Mouse (Mus musculus): ENCODE data around the gene Msrb1. TPM values are rescaled to one million over a fixed set of nuclear protein-coding genes. Genes with fewer than 3 reads are reported as not detected.
A peak's percentile ranks its signal among the peaks of the same experiment; 100 is the strongest.

The Msrb1 gene
- polyA plus RNA-seq, 1 experiment from 2014 or later: 27.2 TPM

- Histone ChIP-seq H3K27ac (ENCODE audit: low read depth, low read length) (no peak overlapping the region), H3K9ac (ENCODE audit: low read length) (no peak overlapping the region), H3K4me1 (ENCODE audit: control insufficient read depth, insufficient read depth, low read length) (no peaks in the 10 kb centered on the region), H3K9me3 (ENCODE audit: control insufficient read depth, low read length) (no peaks in the 10 kb centered on the region), H3K4me3 (ENCODE audit: low read depth, low read length) (no peak overlapping the region), H3K4me2 (ENCODE audit: low read depth) (no peak overlapping the region), H3K27me3 (ENCODE audit: control insufficient read depth, insufficient read depth, low read length) (no peaks in the 10 kb centered on the region), H3K36me3 (ENCODE audit: control insufficient read depth, insufficient read depth, low read length) (no peaks in the 10 kb centered on the region)
- 77% methylated on average over 12 of the region's 12 CpGs for WGBS
- DNase-seq (ENCODE audit: low spot score): no peak
- ATAC-seq (ENCODE audit: insufficient read depth, low FRiP score, low TSS enrichment): no peak
These were observed 4.1 kb upstream of the Msrb1 start for GRCm38 (mm10) chr17:24732233-24732935.

DNA sequence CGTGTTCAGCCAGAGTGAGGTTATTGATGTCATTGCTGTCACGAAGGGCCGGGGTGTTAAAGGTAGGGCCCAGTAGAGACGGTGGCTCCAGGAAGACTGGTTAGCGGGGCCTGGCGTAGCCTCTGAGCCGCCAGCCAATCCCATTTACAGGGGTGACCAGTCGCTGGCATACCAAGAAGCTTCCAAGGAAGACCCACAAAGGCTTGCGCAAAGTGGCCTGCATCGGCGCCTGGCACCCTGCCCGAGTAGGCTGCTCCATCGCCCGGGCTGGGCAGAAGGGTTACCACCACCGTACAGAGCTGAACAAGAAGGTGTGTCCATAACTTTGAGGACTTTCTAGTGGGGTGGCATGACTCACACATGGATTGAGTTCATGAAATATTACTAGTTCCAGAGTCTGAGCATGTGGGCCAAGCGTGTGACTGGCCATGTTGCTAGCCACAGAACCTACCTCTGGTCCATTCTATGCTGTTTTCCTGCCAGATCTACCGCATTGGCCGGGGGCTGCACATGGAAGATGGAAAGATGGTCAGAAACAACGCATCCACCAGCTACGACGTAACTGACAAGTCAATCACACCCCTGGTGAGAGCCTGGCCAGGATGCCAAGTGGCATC lies 2.9 kb upstream of the Msrb1 start:
- 85% methylated on average over 21 of the region's 21 CpGs for WGBS
- no peak overlapping the region for H3K9ac ChIP-seq (ENCODE audit: low read length)
- no peaks in the 10 kb centered on the region for H3K27me3 ChIP-seq (ENCODE audit: control insufficient read depth, insufficient read depth, low read length)
- H3K36me3 ChIP-seq (ENCODE audit: control insufficient read depth, insufficient read depth, low read length): no peaks in the 10 kb centered on the region
- DNase-seq (ENCODE audit: low spot score) (no peak), ATAC-seq (ENCODE audit: insufficient read depth, low FRiP score, low TSS enrichment) (no peak)
- H3K27ac ChIP-seq (ENCODE audit: low read depth, low read length): no peak overlapping the region
- H3K4me3 ChIP-seq (ENCODE audit: low read depth, low read length): no peak overlapping the region
- no peak overlapping the region for H3K4me2 ChIP-seq (ENCODE audit: low read depth)
- no peaks in the 10 kb centered on the region for H3K9me3 ChIP-seq (ENCODE audit: control insufficient read depth, low read length)
- no peaks in the 10 kb centered on the region for H3K4me1 ChIP-seq (ENCODE audit: control insufficient read depth, insufficient read depth, low read length)

- no peaks in the 10 kb centered on the region for H3K27me3 ChIP-seq (ENCODE audit: control insufficient read depth, insufficient read depth, low read length)
- no peak overlapping the region for H3K27ac ChIP-seq (ENCODE audit: low read depth, low read length)
- DNase-seq (ENCODE audit: low spot score): no peak
These were observed 1.9 kb upstream of the Msrb1 start for GRCm38 (mm10) chr17:24734513-24734912.

DNA sequence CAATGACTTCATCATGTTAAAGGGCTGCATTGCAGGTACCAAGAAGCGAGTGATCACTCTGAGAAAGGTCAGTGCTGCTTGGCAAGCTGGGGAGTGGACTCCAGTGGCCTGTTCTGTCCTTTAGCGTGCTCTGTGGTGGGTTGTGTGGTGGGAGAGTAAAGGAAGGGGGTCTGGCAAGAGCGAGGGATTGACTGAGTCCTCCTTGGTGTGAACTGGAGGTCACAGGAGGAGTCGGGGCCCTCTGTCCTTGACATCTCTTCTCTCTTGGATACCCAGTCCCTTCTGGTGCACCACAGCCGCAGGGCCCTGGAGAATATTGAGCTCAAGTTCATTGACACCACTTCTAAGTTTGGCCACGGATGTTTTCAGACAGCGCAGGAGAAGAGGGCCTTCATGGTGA lies 996 bp upstream of the Msrb1 start:
- no peak overlapping the region for H3K27ac ChIP-seq (ENCODE audit: low read depth, low read length)
- no peak for ATAC-seq (ENCODE audit: insufficient read depth, low FRiP score, low TSS enrichment)
- H3K4me3 ChIP-seq (ENCODE audit: low read depth, low read length): no peak overlapping the region
- no peaks in the 10 kb centered on the region for H3K4me1 ChIP-seq (ENCODE audit: control insufficient read depth, insufficient read depth, low read length)
- H3K36me3 ChIP-seq (ENCODE audit: control insufficient read depth, insufficient read depth, low read length): no peaks in the 10 kb centered on the region
- 89% methylated on average over 7 of the region's 7 CpGs for WGBS
- no peak for DNase-seq (ENCODE audit: low spot score)
- no peak overlapping the region for H3K9ac ChIP-seq (ENCODE audit: low read length)
- H3K27me3 ChIP-seq (ENCODE audit: control insufficient read depth, insufficient read depth, low read length): no peaks in the 10 kb centered on the region
- H3K4me2 ChIP-seq (ENCODE audit: low read depth): no peak overlapping the region
- no peaks in the 10 kb centered on the region for H3K9me3 ChIP-seq (ENCODE audit: control insufficient read depth, low read length)

More at GRCm38 (mm10) chr17:24734513-24734912, 1.9 kb upstream of the Msrb1 start:
- no peak for ATAC-seq (ENCODE audit: insufficient read depth, low FRiP score, low TSS enrichment)
- Histone ChIP-seq H3K4me1 (ENCODE audit: control insufficient read depth, insufficient read depth, low read length) (no peaks in the 10 kb centered on the region), H3K4me3 (ENCODE audit: low read depth, low read length) (no peak overlapping the region), H3K36me3 (ENCODE audit: control insufficient read depth, insufficient read depth, low read length) (no peaks in the 10 kb centered on the region), H3K9me3 (ENCODE audit: control insufficient read depth, low read length) (no peaks in the 10 kb centered on the region), H3K9ac (ENCODE audit: low read length) (no peak overlapping the region), H3K4me2 (ENCODE audit: low read depth) (no peak overlapping the region)
- WGBS: 84% methylated on average over 1 of the region's 1 CpGs

- H3K4me2 ChIP-seq (ENCODE audit: low read depth): peak overlapping the region; percentile 90
- DNase-seq (ENCODE audit: low spot score): no peak
- H3K9me3 ChIP-seq (ENCODE audit: control insufficient read depth, low read length): no peaks in the 10 kb centered on the region
- H3K36me3 ChIP-seq (ENCODE audit: control insufficient read depth, insufficient read depth, low read length): no peaks in the 10 kb centered on the region
- 28% methylated on average over 8 of the region's 8 CpGs for WGBS
- H3K27me3 ChIP-seq (ENCODE audit: control insufficient read depth, insufficient read depth, low read length): no peaks in the 10 kb centered on the region
- no peaks in the 10 kb centered on the region for H3K4me1 ChIP-seq (ENCODE audit: control insufficient read depth, insufficient read depth, low read length)
- ATAC-seq (ENCODE audit: insufficient read depth, low FRiP score, low TSS enrichment): no peak
- peak overlapping the region; percentile 59 for H3K4me3 ChIP-seq (ENCODE audit: low read depth, low read length)
- H3K9ac ChIP-seq (ENCODE audit: low read length): peak overlapping the region; percentile 57; the same call in 1 of the 2 replicates
- H3K27ac ChIP-seq (ENCODE audit: low read depth, low read length): no peak overlapping the region
These were observed 831 bp downstream of the Msrb1 start for GRCm38 (mm10) chr17:24737135-24737810.

DNA sequence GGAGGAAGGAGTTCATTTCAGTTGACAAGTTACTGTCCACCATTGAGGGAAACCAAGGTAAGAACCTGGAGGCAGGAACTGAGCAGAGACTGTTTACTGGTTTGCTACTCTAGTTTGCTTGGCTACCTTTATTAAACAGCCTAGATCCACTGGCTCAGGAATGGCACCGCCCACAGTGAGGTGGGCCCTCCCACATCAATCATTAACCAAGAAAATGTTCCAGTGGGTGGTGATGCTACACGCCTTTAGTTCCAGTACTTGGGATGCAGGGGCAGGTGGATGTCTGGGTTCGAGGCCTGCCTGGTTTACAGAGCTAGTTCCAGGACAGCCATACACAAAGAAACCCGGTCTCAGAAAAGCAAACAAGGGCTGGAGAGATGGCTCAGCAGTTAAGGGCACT lies 1.8 kb downstream of the Msrb1 start:
- H3K27me3 ChIP-seq (ENCODE audit: control insufficient read depth, insufficient read depth, low read length): no peaks in the 10 kb centered on the region
- H3K9ac ChIP-seq (ENCODE audit: low read length): no peak overlapping the region
- DNase-seq (ENCODE audit: low spot score) (no peak), ATAC-seq (ENCODE audit: insufficient read depth, low FRiP score, low TSS enrichment) (no peak)
- H3K4me3 ChIP-seq (ENCODE audit: low read depth, low read length): no peak overlapping the region
- H3K4me1 ChIP-seq (ENCODE audit: control insufficient read depth, insufficient read depth, low read length): no peaks in the 10 kb centered on the region
- no peaks in the 10 kb centered on the region for H3K9me3 ChIP-seq (ENCODE audit: control insufficient read depth, low read length)
- WGBS: 79% methylated on average over 4 of the region's 4 CpGs
- H3K4me2 ChIP-seq (ENCODE audit: low read depth): no peak overlapping the region
- H3K27ac ChIP-seq (ENCODE audit: low read depth, low read length): no peak overlapping the region
- H3K36me3 ChIP-seq (ENCODE audit: control insufficient read depth, insufficient read depth, low read length): no peaks in the 10 kb centered on the region

DNA sequence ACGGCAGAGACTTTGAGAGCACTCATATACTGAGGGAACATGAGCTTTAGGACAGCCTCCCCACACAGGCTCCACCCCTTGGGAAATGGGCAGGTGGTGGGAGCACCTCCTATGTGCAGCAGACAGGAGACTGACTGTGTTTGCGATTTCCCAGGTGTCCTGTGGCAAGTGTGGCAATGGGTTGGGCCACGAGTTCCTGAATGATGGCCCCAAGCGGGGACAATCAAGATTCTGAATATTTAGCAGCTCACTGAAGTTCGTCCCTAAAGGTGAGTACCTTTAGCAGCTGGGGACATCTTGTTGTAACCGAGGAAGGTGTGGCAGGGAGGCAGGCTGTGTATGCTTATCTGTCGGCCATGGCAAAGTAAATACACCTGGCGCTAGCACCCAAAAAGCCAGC lies 3.5 kb downstream of the Msrb1 start:
- H3K4me3 ChIP-seq (ENCODE audit: low read depth, low read length): no peak overlapping the region
- no peaks in the 10 kb centered on the region for H3K36me3 ChIP-seq (ENCODE audit: control insufficient read depth, insufficient read depth, low read length)
- no peaks in the 10 kb centered on the region for H3K9me3 ChIP-seq (ENCODE audit: control insufficient read depth, low read length)
- ATAC-seq (ENCODE audit: insufficient read depth, low FRiP score, low TSS enrichment) (no peak), DNase-seq (ENCODE audit: low spot score) (no peak)
- no peak overlapping the region for H3K9ac ChIP-seq (ENCODE audit: low read length)
- no peak overlapping the region for H3K27ac ChIP-seq (ENCODE audit: low read depth, low read length)
- 86% methylated on average over 8 of the region's 8 CpGs for WGBS
- no peaks in the 10 kb centered on the region for H3K27me3 ChIP-seq (ENCODE audit: control insufficient read depth, insufficient read depth, low read length)
- H3K4me2 ChIP-seq (ENCODE audit: low read depth): no peak overlapping the region
- H3K4me1 ChIP-seq (ENCODE audit: control insufficient read depth, insufficient read depth, low read length): no peaks in the 10 kb centered on the region

GRCm38 (mm10) chr17:24742307-24742706 lies 5.9 kb downstream of the Msrb1 start:
- ATAC-seq (ENCODE audit: insufficient read depth, low FRiP score, low TSS enrichment): no peak

More at GRCm38 (mm10) chr17:24742307-24742706, 5.9 kb downstream of the Msrb1 start:
- no peak overlapping the region for H3K4me2 ChIP-seq (ENCODE audit: low read depth)
- no peak overlapping the region for H3K4me3 ChIP-seq (ENCODE audit: low read depth, low read length)
- H3K36me3 ChIP-seq (ENCODE audit: control insufficient read depth, insufficient read depth, low read length): no peaks in the 10 kb centered on the region
- DNase-seq (ENCODE audit: low spot score): no peak
- no peak overlapping the region for H3K27ac ChIP-seq (ENCODE audit: low read depth, low read length)
- H3K4me1 ChIP-seq (ENCODE audit: control insufficient read depth, insufficient read depth, low read length): no peaks in the 10 kb centered on the region
- WGBS: 83% methylated on average over 8 of the region's 8 CpGs
- H3K27me3 ChIP-seq (ENCODE audit: control insufficient read depth, insufficient read depth, low read length): no peaks in the 10 kb centered on the region
- no peak overlapping the region; the same call in 1 of the 2 replicates for H3K9ac ChIP-seq (ENCODE audit: low read length)
- H3K9me3 ChIP-seq (ENCODE audit: control insufficient read depth, low read length): no peaks in the 10 kb centered on the region
